19 mouse cellular contexts compared by ENCODE assay signal in genomic region chr9:100646276-100646675, GRCm38 (mm10). TPM values are rescaled to one million over a fixed set of nuclear protein-coding genes. Genes with fewer than 3 reads are reported as not detected.
DNase-seq lines count a peak whose midpoint lies in the region; ATAC-seq and TF ChIP-seq lines count a peak whose summit lies in the region.
"Had no signal": no experiment of that assay in that cellular context is flagged by ENCODE, and none has a peak within 500 bp of the region (broad histone marks: within the 10 kb centered on the region; RNA-seq: fewer than 3 reads in every experiment).

No protein-coding gene starts in this region.

- H3K9me3 ChIP-seq in intestine, postnatal 0 days (ENCODE audit: control insufficient read depth) = no peaks in the 10 kb centered on the region
- H3K9me3 ChIP-seq: embryonic facial prominence, embryonic 13.5 days; forebrain, embryonic 13.5 days; heart, embryonic 12.5 days; intestine, embryonic 15.5 days had no signal

- no peak for TF ChIP-seq CTCF in C2C12 (IDR thresholded peaks at IDR 0.05; ENCODE audit: control insufficient read depth, insufficient read depth, insufficient read length)
- no peak for TF ChIP-seq CTCF in intestine, postnatal 0 days (IDR thresholded peaks at IDR 0.05; ENCODE audit: low read depth)

- H3K79me2 ChIP-seq in C2C12 (ENCODE audit: control insufficient read depth, insufficient read depth) (peaks cover 74% of the 10 kb centered on the region), myocyte (ENCODE audit: control insufficient read depth, insufficient read depth) (peaks cover 73% of the 10 kb centered on the region)

- H3K27me3 ChIP-seq in C2C12 (ENCODE audit: control insufficient read depth, insufficient read depth, insufficient read length) (no peaks in the 10 kb centered on the region), myocyte (ENCODE audit: control insufficient read depth, insufficient read depth, insufficient read length) (no peaks in the 10 kb centered on the region)
- H3K27me3 ChIP-seq in intestine, postnatal 0 days (replicated peaks; ENCODE audit: control insufficient read depth, insufficient read depth, low read length) = no peaks in the 10 kb centered on the region
- H3K27me3 ChIP-seq: embryonic facial prominence, embryonic 13.5 days; forebrain, embryonic 13.5 days; heart, embryonic 12.5 days; intestine, embryonic 15.5 days had no signal

- peaks cover 66% of the 10 kb centered on the region for H3K79me3 ChIP-seq in C2C12 (ENCODE audit: low read depth)

- no peaks in the 10 kb centered on the region for H3K4me1 ChIP-seq in intestine, postnatal 0 days (replicated peaks; ENCODE audit: control insufficient read depth, insufficient read depth, low read length)

- ATAC-seq in intestine, postnatal 0 days = no peak
- ATAC-seq: forebrain, embryonic 13.5 days; intestine, embryonic 15.5 days had no signal

- H3K36me3 ChIP-seq in C2C12 (ENCODE audit: control insufficient read depth, insufficient read depth) (no peaks in the 10 kb centered on the region), myocyte (ENCODE audit: control insufficient read depth, insufficient read depth) (no peaks in the 10 kb centered on the region)
- H3K36me3 ChIP-seq in intestine, postnatal 0 days (ENCODE audit: control insufficient read depth, insufficient read depth) = no peaks in the 10 kb centered on the region
- H3K36me3 ChIP-seq: embryonic facial prominence, embryonic 13.5 days; intestine, embryonic 15.5 days had no signal

- WGBS in intestine, postnatal 0 days = 81% methylated on average over 2 of the region's 2 CpGs

- H3ac ChIP-seq in C2C12 (ENCODE audit: control insufficient read depth, insufficient read length, low read depth) (no peak overlapping the region), myocyte (ENCODE audit: control insufficient read depth, insufficient read length) (no peak overlapping the region)

- H3K4me3 ChIP-seq in C2C12 (ENCODE audit: insufficient read depth, poor library complexity, severe bottlenecking) (no peak overlapping the region), myocyte (no peak overlapping the region)
- no peak overlapping the region for H3K4me3 ChIP-seq in intestine, postnatal 0 days (ENCODE audit: low read depth, low read length)
- H3K4me3 ChIP-seq: embryonic facial prominence, embryonic 13.5 days; heart, adult 2 months; heart, embryonic 12.5 days; intestine, embryonic 15.5 days had no signal

- DNase-seq in heart, adult 11 months = peak; percentile 31
- DNase-seq in heart, adult 8-10 months (ENCODE audit: low spot score) = no peak
- DNase-seq in 416B (ENCODE audit: low read depth) = peak; percentile 59
- DNase-seq: adrenal gland, postnatal 10 days; B cell, adult 2 months; cerebellum, adult 11 months; cerebellum, adult 8-10 months; cerebellum, postnatal 36 days; gastrocnemius, postnatal 10 days; heart, adult 2 months had no signal

- no peak for TF ChIP-seq POLR2A in myocyte (IDR thresholded peaks at IDR 0.05; ENCODE audit: insufficient read length, low read depth)

- H3K9ac ChIP-seq in intestine, postnatal 0 days (ENCODE audit: low read depth, low read length) = no peak overlapping the region
- H3K9ac ChIP-seq: forebrain, embryonic 13.5 days; heart, embryonic 12.5 days; intestine, embryonic 15.5 days had no signal

- no peak overlapping the region for H3K27ac ChIP-seq in intestine, postnatal 0 days (ENCODE audit: low read depth, low read length)
- H3K27ac ChIP-seq: embryonic facial prominence, embryonic 13.5 days; forebrain, embryonic 13.5 days; heart, adult 2 months; hindbrain, embryonic 10.5 days; hindbrain, embryonic 14.5 days; intestine, embryonic 15.5 days had no signal

- no peak overlapping the region for H3K4me2 ChIP-seq in myocyte (ENCODE audit: low read depth)
- no peak overlapping the region for H3K4me2 ChIP-seq in intestine, postnatal 0 days (replicated peaks; ENCODE audit: low read depth)
- H3K4me2 ChIP-seq: heart, embryonic 12.5 days had no signal

TF ChIP-seq in C2C12, 6 proteins besides CTCF, POLR2A, EP300 and RAD21:
- TF ChIP-seq FOSL1 (IDR thresholded peaks at IDR 0.05; ENCODE audit: insufficient read depth, low read length, poor library complexity, severe bottlenecking) = no peak
- no peak for TF ChIP-seq MYOD1 (IDR thresholded peaks at IDR 0.05; ENCODE audit: control insufficient read depth, insufficient read length, low read depth)
- TF ChIP-seq USF1 (IDR thresholded peaks at IDR 0.05; ENCODE audit: low read depth) = no peak
- no peak for TF ChIP-seq MYOG (IDR thresholded peaks at IDR 0.05; ENCODE audit: control insufficient read depth, extremely low read depth, insufficient read length)
- TF ChIP-seq MAX (IDR thresholded peaks at IDR 0.05) = no peak
- TF ChIP-seq CEBPB (IDR thresholded peaks at IDR 0.05; ENCODE audit: low read depth) = peak; percentile 3

TF ChIP-seq in myocyte, 11 proteins besides CTCF, POLR2A, EP300 and RAD21:
- no peak for TF ChIP-seq TCF3 (IDR thresholded peaks at IDR 0.05; ENCODE audit: insufficient read length, low read depth)
- no peak for TF ChIP-seq MAX (IDR thresholded peaks at IDR 0.05; ENCODE audit: low read depth)
- 0 out of 2 replicates have a peak, but pooled peaks have one; percentile 12 for TF ChIP-seq CEBPB (IDR thresholded peaks at IDR 0.05; ENCODE audit: insufficient read depth, poor library complexity, severe bottlenecking)
- TF ChIP-seq E2F4 (IDR thresholded peaks at IDR 0.05; ENCODE audit: insufficient read depth) = no peak
- TF ChIP-seq USF1 (IDR thresholded peaks at IDR 0.05; ENCODE audit: low read depth) = no peak
- TF ChIP-seq POLR2AphosphoS2 (IDR thresholded peaks at IDR 0.05; ENCODE audit: insufficient read length, low read depth) = no peak
- no peak for TF ChIP-seq SRF (IDR thresholded peaks at IDR 0.05; ENCODE audit: control insufficient read depth, insufficient read length, low read depth)
- no peak for TF ChIP-seq TCF12 (IDR thresholded peaks at IDR 0.05; ENCODE audit: insufficient read depth, poor library complexity, severe bottlenecking)

RNA-seq across cellular contexts. Expression of gene Stag1, which starts 48.7 kb away (rescaled TPM):
- 10 to 100 TPM; 20.8 to 31.7 (median 27.6) TPM for total RNA-seq in heart, adult 8-10 months (2022)
- polyA plus RNA-seq in C2C12 (2012; fragmentation: generic; extraction: Trizol) (6.6 TPM), myocyte (2012; fragmentation: generic; extraction: Trizol) (5.9 TPM)
- polyA plus RNA-seq in intestine, postnatal 0 days (2015; fragmentation: Nextera tagmentation; extraction: Ambion mirVana) = 24.6 and 28.5 TPM in 2 replicates
